In the genomic region with DNA sequence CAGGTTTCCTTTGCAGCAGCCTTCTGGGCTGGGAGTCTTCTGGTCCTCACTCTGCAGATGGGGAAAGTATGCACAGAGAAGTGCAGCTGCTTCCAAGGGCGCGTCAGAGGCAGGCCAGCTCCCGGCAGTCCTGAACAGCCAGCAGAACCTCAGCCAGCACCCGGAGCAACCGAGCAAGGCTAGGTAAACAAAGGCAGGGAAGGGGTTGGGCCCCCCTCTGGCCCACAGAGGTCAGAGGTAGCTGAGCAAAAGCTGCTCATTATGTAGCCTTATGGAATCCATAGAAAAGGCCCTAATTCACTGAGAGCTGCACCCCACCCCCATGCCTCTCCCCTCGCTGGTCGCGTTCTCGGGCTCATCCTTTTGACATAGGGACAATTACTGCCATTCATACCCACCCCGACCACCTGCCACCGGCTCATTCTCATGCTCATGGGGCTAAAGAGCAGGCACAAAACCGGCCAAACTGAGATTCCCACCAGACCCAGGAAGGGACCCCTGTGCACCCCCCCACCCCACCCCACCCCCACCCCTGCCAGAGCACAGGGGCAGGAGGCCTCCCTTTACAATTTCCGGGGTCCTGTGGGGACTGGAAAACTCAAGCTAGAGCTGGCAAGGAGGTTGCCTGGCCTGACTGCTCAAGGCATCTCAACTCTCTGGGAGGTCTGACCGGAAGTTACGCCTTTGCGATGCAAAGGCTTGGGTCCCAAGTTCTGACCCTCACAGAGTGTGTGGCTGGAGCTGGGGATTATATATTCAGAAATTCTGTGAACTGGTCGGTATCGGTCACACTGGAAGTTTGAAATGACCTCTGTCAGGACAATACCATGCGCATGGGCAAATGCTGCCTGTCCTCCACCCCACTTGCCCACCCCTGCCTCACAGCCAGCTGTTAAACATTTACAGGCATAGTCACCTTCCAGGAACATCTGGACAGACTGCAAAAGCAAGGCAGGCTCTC, we compare ENCODE assay signal across 9 mouse cellular contexts. TPM values are rescaled to one million over a fixed set of nuclear protein-coding genes. Genes with fewer than 3 reads are reported as not detected.
DNase-seq lines count a peak whose midpoint lies in the region; ATAC-seq and TF ChIP-seq lines count a peak whose summit lies in the region.
"Had no signal": no experiment of that assay in that cellular context is flagged by ENCODE, and none has a peak within 500 bp of the region (broad histone marks: within the 10 kb centered on the region; RNA-seq: fewer than 3 reads in every experiment).

No protein-coding gene starts in this region.

- H3K4me2 ChIP-seq in liver, embryonic 11.5 days, result no peak overlapping the region
- H3K4me2 ChIP-seq in midbrain, embryonic 16.5 days (ENCODE audit: low read length), result no peak overlapping the region

- peak; percentile 23 for DNase-seq in liver
- DNase-seq in liver, embryonic 11.5 days (ENCODE audit: low spot score), result no peak
- DNase-seq in gastrocnemius, adult 18-20 months (ENCODE audit: low spot score), result peak; percentile 26
- peak; percentile 84 for DNase-seq in kidney, adult 2 months
- DNase-seq in adrenal gland, adult 18-20 months (ENCODE audit: low spot score in 2 of 2), result no peak
- no peak for DNase-seq in thymus, adult 18-20 months

- H3K27ac ChIP-seq in liver, embryonic 11.5 days (ENCODE audit: low read depth, low read length), result no peak overlapping the region
- no peak overlapping the region for H3K27ac ChIP-seq in kidney, adult 2 months (ENCODE audit: insufficient read depth, low read depth, low read length)
- H3K27ac ChIP-seq in midbrain, embryonic 16.5 days (ENCODE audit: low read length), result no peak overlapping the region

- no peak for TF ChIP-seq POLR2A in kidney, adult 2 months (IDR thresholded peaks at IDR 0.05; ENCODE audit: low read depth, low read length)

- H3K9ac ChIP-seq in liver, embryonic 11.5 days (ENCODE audit: low read depth, low read length), result no peak overlapping the region
- H3K9ac ChIP-seq in midbrain, embryonic 16.5 days (ENCODE audit: low read depth, low read length), result no peak overlapping the region

- H3K4me3 ChIP-seq in liver, embryonic 11.5 days (ENCODE audit: low read depth, low read length), result no peak overlapping the region
- no peak overlapping the region for H3K4me3 ChIP-seq in kidney, adult 2 months (ENCODE audit: insufficient read depth, low read depth, low read length)
- H3K4me3 ChIP-seq in midbrain, embryonic 16.5 days (ENCODE audit: low read depth, low read length), result no peak overlapping the region
- H3K4me3 ChIP-seq: erythroblast, embryonic 14.5 days had no signal

- no peaks in the 10 kb centered on the region for H3K36me3 ChIP-seq in liver, embryonic 11.5 days (ENCODE audit: control insufficient read depth, insufficient read depth, low read length)
- H3K36me3 ChIP-seq in kidney, adult 2 months (ENCODE audit: control insufficient read depth, insufficient read depth, low read length), result no peaks in the 10 kb centered on the region
- H3K36me3 ChIP-seq in midbrain, embryonic 16.5 days (ENCODE audit: control insufficient read depth, insufficient read depth, low read length), result no peaks in the 10 kb centered on the region

- no peak for ATAC-seq in liver, embryonic 11.5 days (replicated peaks; ENCODE audit: low FRiP score)
- ATAC-seq in midbrain, embryonic 16.5 days, result peak; percentile 57
- ATAC-seq in inflammation-experienced regulatory T-cells, adult 6 months, result no peak

- TF ChIP-seq CTCF in kidney, adult 2 months (conservative IDR thresholded peaks at IDR 0.05; ENCODE audit: insufficient read depth, insufficient read length, low read depth, low read length), result no peak

- H3K27me3 ChIP-seq in liver, embryonic 11.5 days (replicated peaks; ENCODE audit: control insufficient read depth, insufficient read depth, low read length), result no peaks in the 10 kb centered on the region
- H3K27me3 ChIP-seq in kidney, adult 2 months (replicated peaks; ENCODE audit: control insufficient read depth, insufficient read depth, low read length), result no peaks in the 10 kb centered on the region
- H3K27me3 ChIP-seq in midbrain, embryonic 16.5 days (ENCODE audit: control insufficient read depth, insufficient read depth, low read depth, low read length), result no peaks in the 10 kb centered on the region

- 42% methylated on average over 19 of the region's 19 CpGs for WGBS in liver, embryonic 11.5 days
- WGBS in kidney, adult 2 months, result 36% methylated on average over 19 of the region's 19 CpGs
- 16% methylated on average over 19 of the region's 19 CpGs for WGBS in midbrain, embryonic 16.5 days

- no peaks in the 10 kb centered on the region for H3K9me3 ChIP-seq in liver, embryonic 11.5 days (ENCODE audit: control insufficient read depth, low read length)
- no peaks in the 10 kb centered on the region for H3K9me3 ChIP-seq in midbrain, embryonic 16.5 days (replicated peaks; ENCODE audit: control insufficient read depth, low read length, poor library complexity, severe bottlenecking)

- peaks cover 12% of the 10 kb centered on the region for H3K4me1 ChIP-seq in liver, embryonic 11.5 days (replicated peaks; ENCODE audit: control insufficient read depth, insufficient read depth, low read length)
- peaks cover 5% of the 10 kb centered on the region; the same call in 1 of the 2 replicates for H3K4me1 ChIP-seq in kidney, adult 2 months (ENCODE audit: control insufficient read depth, insufficient read depth, low read length)
- peaks cover 4% of the 10 kb centered on the region; the same call in 1 of the 2 replicates for H3K4me1 ChIP-seq in midbrain, embryonic 16.5 days (ENCODE audit: control insufficient read depth, insufficient read depth, low read length)

RNA-seq across cellular contexts. Expression of a gene that starts 59.0 kb away (rescaled TPM):
- 7.5 and 7.7 TPM in 2 replicates for polyA plus RNA-seq in liver, embryonic 11.5 days (2014; fragmentation: Nextera tagmentation; extraction: Ambion mirVana)
- 10 to 100 TPM; 25.9 to 52.4 TPM for total RNA-seq in gastrocnemius, adult 18-20 months (2021)
- 8.6 and 12.6 TPM in 2 replicates for polyA plus RNA-seq in kidney, adult 2 months (2012; rRNA removed)
- polyA plus RNA-seq in midbrain, embryonic 16.5 days (2015; fragmentation: Nextera tagmentation; extraction: Ambion mirVana), result 2.6 and 3.2 TPM in 2 replicates
- under 1 TPM in 1 of 3 experiments, not detected in 2; 0.13 TPM for polyA plus RNA-seq in inflammation-experienced regulatory T-cells, adult 6 months (2017; shearing (Covaris generic))
- 10 to 100 TPM in 1 of 2 experiments, 1 to 10 TPM in 1; 9.9 to 15.2 TPM for total RNA-seq in adrenal gland, adult 18-20 months (2021)

Comparison
In these comparisons a context has a peak if more than half of its experiments do, and no peak if none do; other contexts are left out.
1. DNase-seq: peak in liver (single experiment), gastrocnemius, adult 18-20 months (single experiment) and kidney, adult 2 months (single experiment); none in liver, embryonic 11.5 days (single experiment), adrenal gland, adult 18-20 months (0 of 2) and thymus, adult 18-20 months (0 of 2).